Mouse (Mus musculus) right cerebral cortex, postnatal 10 days (tissue): ENCODE measurements around the gene Glra4.

Experiments used
- DNase-seq, 2 experiments: peaks; one replicate each; pipeline ENCODE4 v3.0.0; 2021; ENCODE audit warnings: low spot score in 2 of 2

The Glra4 gene

DNA sequence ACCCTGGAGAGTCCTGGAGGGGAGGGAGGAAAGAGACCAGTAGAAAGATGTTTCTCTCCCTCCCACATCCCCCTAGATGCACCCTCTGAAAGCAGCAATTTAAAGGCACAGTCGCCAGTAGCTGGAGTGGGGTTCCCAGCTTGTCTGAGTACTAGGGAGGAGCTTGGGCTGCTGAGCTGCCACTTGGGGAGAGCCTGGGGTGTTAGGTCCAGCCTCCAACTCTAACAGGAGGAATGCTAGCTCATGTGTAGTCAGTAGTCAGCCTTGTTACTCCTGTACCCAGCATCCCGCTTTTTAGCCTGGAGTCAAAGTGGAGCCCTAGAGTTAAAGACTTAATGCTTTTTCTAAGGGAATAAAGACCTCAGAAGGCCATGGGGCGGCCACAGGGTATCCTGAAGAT lies at the start of gene Glra4:
Gene Glra4, minus strand, starts transcription at position 101 of the 400 bp plus-strand sequence.
- no peak for DNase-seq

- no peak for DNase-seq
These were observed 48.7 kb upstream of the Glra4 start for GRCm38 (mm10) chrX:136828610-136829009.

DNA sequence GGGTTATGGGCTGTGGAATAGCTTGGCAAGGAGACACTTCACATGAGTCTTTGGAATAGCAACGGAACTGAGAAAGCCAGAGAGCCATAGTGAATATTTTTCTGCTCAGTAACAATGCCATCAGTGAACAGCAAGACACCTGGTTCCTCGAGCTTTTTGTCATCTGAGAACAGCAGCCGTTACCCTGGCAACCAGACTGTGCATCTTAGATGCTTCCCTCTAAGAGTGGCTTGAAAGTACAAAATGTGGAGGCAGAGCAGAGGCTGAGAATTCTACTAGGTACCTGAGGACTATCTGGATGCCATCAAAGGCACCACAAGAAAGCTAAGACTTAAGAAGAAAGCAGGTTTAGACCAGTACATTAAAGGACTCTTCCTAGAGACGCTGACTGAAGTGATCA lies 45.1 kb upstream of the Glra4 start:
- peak; percentile 32 to 33 for DNase-seq

- DNase-seq: no peak
These were observed 42.4 kb upstream of the Glra4 start, which contains the start of gene Plp1 for GRCm38 (mm10) chrX:136822371-136822770. TSS of gene Plp1 (plus strand) at chrX:136822671.

GRCm38 (mm10) chrX:136820250-136820649 lies 40.3 kb upstream of the Glra4 start:
- peak; percentile 70 to 84 for DNase-seq

DNA sequence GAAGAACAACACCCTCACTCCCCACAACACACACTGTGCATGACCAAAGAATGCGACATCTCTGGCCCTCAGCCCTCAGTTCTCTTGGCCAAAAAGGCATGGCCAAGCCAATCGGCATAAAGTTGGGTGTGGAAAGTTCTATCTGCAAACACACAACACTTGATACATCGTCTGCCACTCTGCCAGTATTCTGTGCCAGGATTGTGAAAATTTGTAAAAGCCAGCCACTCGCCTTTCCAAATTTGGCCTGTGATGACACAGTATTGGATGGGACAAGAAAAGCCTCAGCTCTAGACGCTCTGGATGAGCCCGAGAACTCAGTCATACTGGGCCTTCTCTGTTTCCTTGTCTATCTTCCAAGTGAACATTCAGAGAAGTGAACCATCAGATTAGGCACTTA lies 39.8 kb upstream of the Glra4 start:
- DNase-seq: no peak

- DNase-seq: no peak
These were observed 17.3 kb upstream of the Glra4 start for GRCm38 (mm10) chrX:136797223-136797622.

DNA sequence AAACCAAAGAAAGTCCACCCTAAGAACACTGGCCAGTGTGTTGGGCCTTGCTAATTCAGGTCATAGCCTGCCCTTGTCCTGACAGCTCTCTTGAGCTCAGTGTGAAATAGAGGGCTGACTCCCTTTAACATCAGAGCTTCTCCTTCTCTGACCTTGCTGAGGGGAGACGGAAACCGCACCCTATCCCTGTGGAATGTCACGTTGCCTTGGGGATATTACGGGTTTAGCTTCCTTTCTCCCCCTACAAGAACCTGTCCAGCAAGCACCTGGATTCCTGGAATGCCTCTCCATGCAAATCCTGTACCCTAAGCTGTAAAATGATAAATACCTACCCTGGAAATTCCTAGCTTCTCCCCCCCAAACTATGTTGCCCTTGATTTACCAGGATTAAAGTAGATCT lies 9.5 kb upstream of the Glra4 start:
- DNase-seq: no peak

DNA sequence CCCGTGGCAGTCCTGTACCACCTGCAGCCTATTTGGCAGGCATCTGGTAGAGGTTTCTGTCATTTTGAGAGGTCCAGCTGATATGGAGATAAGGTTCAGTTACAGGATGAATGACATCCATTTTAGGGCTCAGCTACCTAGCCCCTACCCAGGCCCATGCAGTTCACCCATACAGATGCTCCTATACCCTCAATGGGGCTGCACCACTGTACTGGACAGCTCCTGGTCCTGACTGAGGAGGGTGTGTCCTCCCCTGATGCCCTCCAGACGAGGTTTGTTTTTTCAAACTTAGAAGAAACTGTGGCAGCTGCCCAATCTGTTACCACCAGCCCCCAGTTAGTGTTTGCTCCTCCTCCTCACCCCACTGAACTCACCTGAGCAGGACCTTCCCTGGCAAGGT lies 679 bp downstream of the Glra4 start:
- DNase-seq: no peak

- DNase-seq: no peak
These were observed 1.9 kb downstream of the Glra4 start for GRCm38 (mm10) chrX:136778046-136778445.

GRCm38 (mm10) chrX:136773035-136773434 lies 6.9 kb downstream of the Glra4 start:
- DNase-seq: no peak

GRCm38 (mm10) chrX:136761103-136762074 lies 18.6 kb downstream of the Glra4 start:
- no peak for DNase-seq

DNA sequence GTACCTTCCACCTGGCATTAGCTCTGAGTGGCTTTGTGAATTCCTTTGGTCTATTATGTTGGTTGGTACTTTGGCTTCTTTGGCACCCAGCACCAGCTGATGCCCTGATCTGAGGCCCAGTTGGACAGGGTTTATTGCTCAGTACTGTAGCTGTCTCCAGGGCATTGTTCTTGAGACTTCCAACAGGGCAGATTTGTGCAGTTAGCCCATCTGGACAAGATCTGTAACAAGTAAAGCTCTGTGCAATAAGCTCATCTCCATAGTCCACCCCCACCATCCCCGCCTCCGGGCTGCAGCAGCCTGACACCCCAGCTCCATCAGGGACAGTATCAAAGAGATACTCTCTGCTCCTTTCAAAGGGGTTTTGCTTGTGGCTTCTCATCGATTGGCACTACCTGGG lies 24.5 kb downstream of the Glra4 start:
- no peak for DNase-seq

DNA sequence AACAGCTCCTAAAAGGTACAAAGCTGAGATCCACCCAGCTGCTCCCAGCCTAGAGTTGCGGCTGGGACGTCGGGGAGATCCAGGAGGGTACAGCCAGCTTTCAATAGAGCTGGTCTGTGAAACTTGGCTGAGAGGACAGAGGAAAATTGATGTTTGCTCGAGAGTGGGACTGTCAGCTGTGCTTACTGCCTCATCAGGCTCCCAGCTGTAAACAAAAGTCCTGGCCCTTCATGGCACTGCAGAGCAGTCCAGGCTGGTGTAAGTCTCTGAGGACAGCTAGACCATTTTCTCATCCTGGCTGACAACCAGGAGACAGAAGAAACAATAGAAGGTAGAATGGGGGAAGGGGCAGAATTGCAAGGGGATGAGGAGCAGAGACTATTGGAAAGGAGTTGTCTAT lies 30.6 kb downstream of the Glra4 start:
- DNase-seq: no peak

DNA sequence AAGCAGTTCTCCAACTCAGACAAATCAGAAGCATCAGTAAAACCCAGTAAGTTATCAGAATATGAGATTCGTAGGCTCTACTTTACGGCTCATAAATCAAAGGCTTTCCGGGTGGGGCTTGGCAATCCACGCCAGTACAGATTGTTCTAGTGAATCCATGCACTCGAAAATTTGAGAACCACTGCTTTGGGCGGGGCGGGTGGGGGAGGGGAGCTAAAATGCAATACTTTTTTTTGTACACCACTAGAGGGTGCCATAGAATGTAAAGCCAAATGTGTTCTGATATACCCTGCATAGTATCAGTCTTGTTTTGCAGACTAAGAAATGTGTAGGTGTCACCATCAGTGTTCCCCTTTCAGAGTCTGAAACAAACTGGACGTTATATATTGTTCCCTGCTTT lies 35.3 kb downstream of the Glra4 start:
- DNase-seq: no peak

- DNase-seq: peak; percentile 21 to 29
These were observed 36.5 kb downstream of the Glra4 start, which contains the start of gene Morf4l2 for GRCm38 (mm10) chrX:136743459-136743858. TSS of gene Morf4l2 (minus strand) at chrX:136743690.

- DNase-seq: peak; percentile 70 to 71
These were observed 37.3 kb downstream of the Glra4 start for GRCm38 (mm10) chrX:136742661-136743103.

DNA sequence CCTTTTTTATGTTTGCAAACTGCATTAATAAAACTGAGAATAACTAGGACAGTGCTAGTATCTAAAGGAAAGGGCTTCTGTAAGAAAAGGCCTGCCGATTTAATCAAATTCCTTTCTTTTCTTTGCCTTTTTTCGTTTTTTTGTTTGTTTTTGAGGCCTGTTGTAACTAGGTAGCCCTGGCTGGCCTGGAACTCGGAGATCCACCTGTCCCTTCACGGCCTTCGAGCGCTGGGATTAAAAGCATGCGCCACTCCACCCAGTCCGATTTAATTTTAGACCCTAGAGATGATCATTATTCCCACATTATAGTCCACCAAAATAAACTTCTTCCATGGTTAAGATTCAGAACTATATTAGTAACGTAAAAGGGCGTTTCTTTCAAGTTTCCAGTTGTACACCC lies 37.7 kb downstream of the Glra4 start:
- peak in 1 of 2 experiments; percentile 27 for DNase-seq

DNA sequence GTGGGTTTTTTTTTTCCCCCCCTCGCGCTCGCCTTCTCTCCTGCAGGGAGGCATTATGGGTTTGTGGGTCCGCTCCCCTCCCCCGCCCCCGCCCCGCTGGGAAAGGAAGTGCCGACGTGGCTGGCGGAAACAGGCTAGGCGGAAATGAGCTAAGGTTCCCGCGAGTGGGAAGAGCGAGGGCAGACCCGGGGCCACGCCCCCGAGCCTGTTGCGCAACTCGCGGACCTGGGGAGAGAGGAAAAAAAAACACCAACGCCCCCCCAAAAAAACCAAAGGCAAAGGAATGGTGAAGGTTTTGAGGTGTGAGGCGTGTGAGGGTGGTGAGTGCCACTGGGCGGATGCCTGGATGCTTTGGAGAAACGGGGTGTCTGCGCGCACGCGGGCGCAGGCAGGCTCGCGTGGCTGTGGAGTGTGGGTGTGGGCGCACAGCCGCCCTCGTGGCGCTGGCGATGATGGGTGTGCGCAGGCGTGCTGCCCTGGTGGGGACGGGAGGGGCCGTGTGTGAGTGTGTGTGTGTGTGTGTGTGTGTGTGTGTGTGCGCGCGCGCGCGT lies 38.2 kb downstream of the Glra4 start:
- DNase-seq: peak; percentile 88

- peak; percentile 95 to 98 for DNase-seq
These were observed 38.9 kb downstream of the Glra4 start for GRCm38 (mm10) chrX:136740791-136741650.

- DNase-seq: no peak
These were observed 39.7 kb downstream of the Glra4 start for GRCm38 (mm10) chrX:136740087-136740790.
